Mouse (Mus musculus): ENCODE measurements around the gene Ctnna3.

- TF ChIP-seq CTCF (IDR thresholded peaks at IDR 0.05; ENCODE audit: control insufficient read depth, insufficient read depth, low read length) (no peak), POLR2A (IDR thresholded peaks at IDR 0.05; ENCODE audit: borderline replicate concordance, control insufficient read depth, low read depth, low read length) (no peak)
These were observed 49.0 kb downstream of the Ctnna3 start for GRCm38 (mm10) chr10:63478946-63479345.

Measured in bone marrow, adult 2 months (tissue).